9 mouse cellular contexts compared by ENCODE assay signal in genomic region chr5:35348794-35349193, GRCm38 (mm10). TPM values are rescaled to one million over a fixed set of nuclear protein-coding genes. Genes with fewer than 3 reads are reported as not detected.
DNase-seq lines count a peak whose midpoint lies in the region; ATAC-seq lines count a peak whose summit lies in the region.
"Had no signal": no experiment of that assay in that cellular context is flagged by ENCODE, and none has a peak within 500 bp of the region (broad histone marks: within the 10 kb centered on the region; RNA-seq: fewer than 3 reads in every experiment).

No protein-coding gene starts in this region.

- H3K4me3 ChIP-seq in heart, embryonic 11.5 days (ENCODE audit: low read depth, low read length) = no peak overlapping the region
- H3K4me3 ChIP-seq in forebrain, embryonic 16.5 days (replicated peaks; ENCODE audit: low read length) = no peak overlapping the region
- no peak overlapping the region for H3K4me3 ChIP-seq in midbrain, embryonic 14.5 days (replicated peaks; ENCODE audit: low read depth, low read length)

- H3K4me1 ChIP-seq in heart, embryonic 11.5 days (ENCODE audit: control insufficient read depth, insufficient read depth, low read length) = no peaks in the 10 kb centered on the region
- H3K4me1 ChIP-seq in forebrain, embryonic 16.5 days (replicated peaks; ENCODE audit: control insufficient read depth, insufficient read depth, low read length) = no peaks in the 10 kb centered on the region
- H3K4me1 ChIP-seq in midbrain, embryonic 14.5 days (ENCODE audit: control insufficient read depth, insufficient read depth, low read length) = no peaks in the 10 kb centered on the region

- no peak overlapping the region for H3K9ac ChIP-seq in heart, embryonic 11.5 days (ENCODE audit: low read depth, low read length)
- H3K9ac ChIP-seq in forebrain, embryonic 16.5 days (replicated peaks; ENCODE audit: low read depth, low read length) = no peak overlapping the region
- H3K9ac ChIP-seq in midbrain, embryonic 14.5 days (replicated peaks; ENCODE audit: low read length) = no peak overlapping the region

- peak; percentile 93 for DNase-seq in heart, adult 11 months
- DNase-seq in cerebellum, adult 11-12 months = peak; percentile 74
- peak; percentile 56 for DNase-seq in induced T-regulatory cell, adult 2 months (ENCODE audit: low read depth)
- DNase-seq in left cerebral cortex, adult 9 months (ENCODE audit: low spot score in 2 of 2) = peak; percentile 64 to 87
- DNase-seq in midbrain, embryonic 14.5 days = peak; percentile 88
- peak; percentile 73 for DNase-seq in splenic B cell, adult 2 months (ENCODE audit: low read depth, low spot score)

- H3K36me3 ChIP-seq in heart, embryonic 11.5 days (ENCODE audit: control insufficient read depth, insufficient read depth, low read length) = no peaks in the 10 kb centered on the region
- no peaks in the 10 kb centered on the region for H3K36me3 ChIP-seq in forebrain, embryonic 16.5 days (ENCODE audit: control insufficient read depth, insufficient read depth)
- no peaks in the 10 kb centered on the region for H3K36me3 ChIP-seq in midbrain, embryonic 14.5 days (ENCODE audit: control insufficient read depth, insufficient read depth, low read length)
- no peaks in the 10 kb centered on the region for H3K36me3 ChIP-seq in splenic B cell, adult 2 months (ENCODE audit: control insufficient read depth, insufficient read depth, low read length, poor library complexity, severe bottlenecking)

- H3K27me3 ChIP-seq in heart, embryonic 11.5 days (ENCODE audit: control insufficient read depth, insufficient read depth, low read length) = peaks cover 22% of the 10 kb centered on the region
- H3K27me3 ChIP-seq in forebrain, embryonic 16.5 days (replicated peaks; ENCODE audit: control insufficient read depth, insufficient read depth, low read length) = no peaks in the 10 kb centered on the region; the same call in 1 of the 2 replicates
- H3K27me3 ChIP-seq in midbrain, embryonic 14.5 days (ENCODE audit: control insufficient read depth, insufficient read depth, low read length) = no peaks in the 10 kb centered on the region
- no peaks in the 10 kb centered on the region for H3K27me3 ChIP-seq in splenic B cell, adult 2 months (ENCODE audit: control insufficient read depth, insufficient read depth, low read length, poor library complexity, severe bottlenecking)

- no peak overlapping the region for H3K4me2 ChIP-seq in heart, embryonic 11.5 days
- no peak overlapping the region for H3K4me2 ChIP-seq in forebrain, embryonic 16.5 days (ENCODE audit: low read length)
- H3K4me2 ChIP-seq in midbrain, embryonic 14.5 days (ENCODE audit: low read length) = no peak overlapping the region

- WGBS in heart, embryonic 11.5 days (ENCODE audit: insufficient replicate concordance) = 20% methylated on average over 3 of the region's 3 CpGs
- 17% methylated on average over 3 of the region's 3 CpGs for WGBS in forebrain, embryonic 16.5 days
- WGBS in midbrain, embryonic 14.5 days = 23% methylated on average over 3 of the region's 3 CpGs

- no peak overlapping the region for H3K27ac ChIP-seq in heart, embryonic 11.5 days (ENCODE audit: low read depth, low read length)
- no peak overlapping the region for H3K27ac ChIP-seq in forebrain, embryonic 16.5 days (ENCODE audit: low read length)
- no peak overlapping the region for H3K27ac ChIP-seq in midbrain, embryonic 14.5 days (replicated peaks; ENCODE audit: low read depth, low read length)

- ATAC-seq in heart, embryonic 11.5 days (replicated peaks; ENCODE audit: insufficient number of reproducible peaks, low FRiP score, low TSS enrichment) = no peak
- peak; percentile 77 for ATAC-seq in forebrain, embryonic 16.5 days
- no peak for ATAC-seq in midbrain, embryonic 14.5 days (ENCODE audit: low FRiP score, low TSS enrichment)

- no peaks in the 10 kb centered on the region for H3K9me3 ChIP-seq in heart, embryonic 11.5 days (replicated peaks; ENCODE audit: control insufficient read depth, low read length)
- no peaks in the 10 kb centered on the region for H3K9me3 ChIP-seq in forebrain, embryonic 16.5 days (ENCODE audit: control insufficient read depth, low read length)
- H3K9me3 ChIP-seq in midbrain, embryonic 14.5 days (ENCODE audit: control insufficient read depth, low read length) = no peaks in the 10 kb centered on the region

RNA-seq across cellular contexts. Expression of gene Hmx1, which starts 40.1 kb away (rescaled TPM):
- not detected in 2 replicates for polyA plus RNA-seq in heart, embryonic 11.5 days (2014; fragmentation: Nextera tagmentation; extraction: Ambion mirVana)
- polyA plus RNA-seq in forebrain, embryonic 16.5 days (2015; fragmentation: Nextera tagmentation; extraction: Ambion mirVana) = not detected in 2 replicates
- not detected in 2 replicates for polyA plus RNA-seq in midbrain, embryonic 14.5 days (2014; fragmentation: Nextera tagmentation; extraction: Ambion mirVana)
- polyA plus RNA-seq: liver, embryonic 16.5 days had no signal
